Mouse (Mus musculus): ENCODE measurements at regions not wholly inside any gene's neighbourhood (a gene's known extent, or its start where the extent isn't known, plus 50 kb on each side); places are given as distances from the start of the nearest gene placed in this dataset.

DNA sequence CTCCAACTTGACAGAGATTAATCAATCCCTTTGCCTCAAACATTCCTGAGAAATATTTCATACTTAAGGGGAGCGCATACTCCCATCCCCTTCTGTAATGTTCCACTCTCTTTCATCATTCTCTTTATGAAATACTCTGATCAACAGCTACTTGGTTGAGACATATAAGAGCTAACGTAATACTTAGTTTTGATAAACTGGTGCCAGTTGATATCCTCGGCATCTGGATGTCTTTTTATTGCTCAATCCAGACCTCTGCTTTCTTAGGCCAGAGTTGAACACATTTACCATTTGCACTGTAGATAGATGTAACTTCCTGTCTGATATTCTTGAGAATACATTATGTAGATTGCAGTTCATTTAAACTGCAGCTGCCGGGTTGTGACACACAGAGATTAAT is 68.4 kb upstream of the Etaa1 start:
- no peak overlapping the region for H3K27ac ChIP-seq
- no peak overlapping the region for H3K4me3 ChIP-seq
- no peaks in the 10 kb centered on the region for H3K4me1 ChIP-seq (ENCODE audit: control insufficient read depth, insufficient read depth, low read length)
- TF ChIP-seq POLR2A (IDR thresholded peaks at IDR 0.05; ENCODE audit: insufficient read depth, low read depth, low read length) (no peak), EP300 (IDR thresholded peaks at IDR 0.05; ENCODE audit: insufficient read depth, low read depth, low read length) (no peak), CTCF (IDR thresholded peaks at IDR 0.05) (no peak)
- H3K36me3 ChIP-seq (ENCODE audit: control insufficient read depth, insufficient read depth, low read length): no peaks in the 10 kb centered on the region
- H3K27me3 ChIP-seq (ENCODE audit: control insufficient read depth, insufficient read depth, low read length): no peaks in the 10 kb centered on the region
- DNase-seq: no peak
- H3K79me2 ChIP-seq (replicated peaks; ENCODE audit: control insufficient read depth, insufficient read depth, low read length): no peaks in the 10 kb centered on the region
- H3K9ac ChIP-seq (ENCODE audit: low read depth, low read length): no peak overlapping the region
- intact Hi-C loops (cut with DNase I): no loop called here
- 65% methylated on average over 4 of the region's 4 CpGs for WGBS

DNA sequence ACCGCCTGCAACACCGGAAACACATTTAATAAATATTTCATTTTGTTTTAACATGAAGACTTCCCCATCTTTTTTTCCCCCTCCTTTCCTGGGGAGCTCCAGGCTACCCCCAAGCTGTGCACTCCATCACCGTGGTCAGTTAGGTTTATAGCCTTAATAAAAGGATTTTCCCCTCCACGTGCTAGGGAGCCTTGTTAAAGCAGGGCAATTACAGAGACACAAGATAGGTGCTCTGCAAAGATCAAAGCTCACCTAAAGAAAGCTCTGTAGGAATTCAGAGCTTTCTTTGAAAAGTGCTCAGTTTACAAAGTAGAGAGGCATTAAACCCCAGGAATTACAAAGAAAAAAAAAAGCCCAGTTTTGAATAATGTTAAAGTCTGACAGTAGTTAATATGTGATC is 61.6 kb upstream of the Etaa1 start:
- Histone ChIP-seq H3K79me2 (replicated peaks; ENCODE audit: control insufficient read depth, insufficient read depth, low read length) (no peaks in the 10 kb centered on the region), H3K36me3 (ENCODE audit: control insufficient read depth, insufficient read depth, low read length) (no peaks in the 10 kb centered on the region), H3K4me1 (ENCODE audit: control insufficient read depth, insufficient read depth, low read length) (no peaks in the 10 kb centered on the region), H3K4me3 (no peak overlapping the region), H3K27ac (no peak overlapping the region), H3K9ac (ENCODE audit: low read depth, low read length) (no peak overlapping the region), H3K27me3 (ENCODE audit: control insufficient read depth, insufficient read depth, low read length) (no peaks in the 10 kb centered on the region)
- TF ChIP-seq EP300 (IDR thresholded peaks at IDR 0.05; ENCODE audit: insufficient read depth, low read depth, low read length) (no peak), POLR2A (IDR thresholded peaks at IDR 0.05; ENCODE audit: insufficient read depth, low read depth, low read length) (no peak), CTCF (IDR thresholded peaks at IDR 0.05) (no peak)
- no peak for DNase-seq
- intact Hi-C loops (cut with DNase I): no loop called here
- WGBS: 58% methylated on average over 4 of the region's 4 CpGs

DNA sequence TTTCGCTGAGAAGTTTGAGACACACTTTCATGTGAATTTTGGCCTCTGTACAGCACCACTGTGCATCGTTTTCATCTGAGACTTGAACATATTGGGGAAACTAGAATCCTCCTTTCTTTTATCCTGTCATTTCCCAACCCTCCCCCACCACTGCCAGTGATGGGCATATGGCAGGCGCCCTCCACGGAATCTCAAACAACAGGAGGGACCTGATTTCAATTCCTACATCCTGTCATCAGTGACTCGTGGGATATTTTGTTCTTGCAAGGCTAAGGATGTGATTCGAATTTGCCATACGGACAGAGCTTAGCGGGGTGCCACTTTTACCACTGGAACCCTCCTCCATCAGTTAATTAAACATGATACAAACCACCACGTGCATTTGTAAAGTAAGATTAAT is 60.9 kb upstream of the Etaa1 start:
- TF ChIP-seq EP300 (IDR thresholded peaks at IDR 0.05; ENCODE audit: insufficient read depth, low read depth, low read length): no peak
- WGBS: 41% methylated on average over 9 of the region's 9 CpGs
- intact Hi-C loops (cut with DNase I): no loop called here
- Histone ChIP-seq H3K27ac (no peak overlapping the region), H3K27me3 (ENCODE audit: control insufficient read depth, insufficient read depth, low read length) (no peaks in the 10 kb centered on the region), H3K4me1 (ENCODE audit: control insufficient read depth, insufficient read depth, low read length) (no peaks in the 10 kb centered on the region), H3K36me3 (ENCODE audit: control insufficient read depth, insufficient read depth, low read length) (no peaks in the 10 kb centered on the region), H3K4me3 (no peak overlapping the region), H3K9ac (ENCODE audit: low read depth, low read length) (no peak overlapping the region), H3K79me2 (replicated peaks; ENCODE audit: control insufficient read depth, insufficient read depth, low read length) (no peaks in the 10 kb centered on the region)
- no peak for DNase-seq

DNA sequence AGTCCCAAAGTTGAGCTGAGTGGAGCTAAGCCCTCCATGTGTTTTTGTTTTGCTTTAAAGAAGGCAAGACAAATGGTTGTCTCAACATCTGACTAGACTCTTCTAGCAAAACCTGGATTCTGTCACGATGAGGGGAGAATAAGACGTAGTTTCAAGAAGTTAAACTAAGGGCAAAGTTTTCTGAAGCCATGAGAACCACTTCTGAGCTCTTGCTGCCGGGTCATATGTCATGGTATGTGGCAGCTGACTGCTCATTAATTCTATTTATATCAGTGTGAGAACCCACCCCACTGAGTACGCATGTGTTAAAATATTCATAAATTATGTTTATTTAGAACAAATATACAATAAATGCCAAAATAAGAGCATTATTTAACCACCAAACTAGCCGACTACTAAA is 58.4 kb upstream of the Etaa1 start:
- Histone ChIP-seq H3K4me1 (ENCODE audit: control insufficient read depth, insufficient read depth, low read length) (no peaks in the 10 kb centered on the region), H3K4me3 (no peak overlapping the region), H3K9ac (ENCODE audit: low read depth, low read length) (no peak overlapping the region), H3K27ac (no peak overlapping the region), H3K36me3 (ENCODE audit: control insufficient read depth, insufficient read depth, low read length) (no peaks in the 10 kb centered on the region), H3K27me3 (ENCODE audit: control insufficient read depth, insufficient read depth, low read length) (no peaks in the 10 kb centered on the region), H3K79me2 (replicated peaks; ENCODE audit: control insufficient read depth, insufficient read depth, low read length) (no peaks in the 10 kb centered on the region)
- 79% methylated on average over 5 of the region's 5 CpGs for WGBS
- intact Hi-C loops (cut with DNase I): no loop called here
- TF ChIP-seq POLR2A (IDR thresholded peaks at IDR 0.05; ENCODE audit: insufficient read depth, low read depth, low read length) (no peak), CTCF (IDR thresholded peaks at IDR 0.05) (no peak)
- DNase-seq: no peak

DNA sequence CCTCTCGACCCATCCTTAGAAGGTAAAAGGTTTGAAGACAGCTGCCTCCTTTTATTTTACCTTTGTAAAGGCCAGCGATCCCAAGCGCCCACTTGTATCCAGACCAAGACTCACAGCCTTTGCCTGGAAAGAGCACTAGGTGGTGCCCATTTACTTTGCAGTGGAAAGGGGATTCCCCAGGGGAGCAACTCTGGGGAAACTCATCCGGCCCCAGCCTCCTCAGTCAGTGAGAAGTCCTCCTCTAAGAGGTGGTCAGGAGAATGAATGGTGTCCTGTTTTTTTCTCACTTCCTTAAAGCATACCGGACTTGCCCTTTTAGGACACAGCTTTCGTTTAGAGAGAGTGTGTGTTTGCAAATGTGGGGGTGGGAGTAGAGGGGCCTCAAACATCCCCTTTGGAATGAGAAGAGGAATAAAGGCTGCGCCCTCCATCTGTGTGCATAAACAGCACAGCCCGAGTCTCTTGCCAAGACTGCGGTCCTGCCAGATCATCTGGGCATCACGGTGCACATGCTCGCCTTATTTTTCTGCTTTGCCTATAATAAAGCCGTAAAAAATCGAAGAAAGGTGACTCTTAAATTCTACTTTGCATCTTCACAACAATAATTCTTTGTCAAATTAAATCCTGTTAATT is 57.5 kb upstream of the Etaa1 start:
- no peak overlapping the region for H3K9ac ChIP-seq (ENCODE audit: low read depth, low read length)
- TF ChIP-seq POLR2A (IDR thresholded peaks at IDR 0.05; ENCODE audit: insufficient read depth, low read depth, low read length) (no peak), CTCF (IDR thresholded peaks at IDR 0.05) (peak; percentile 63)
- H3K4me1 ChIP-seq (ENCODE audit: control insufficient read depth, insufficient read depth, low read length): no peaks in the 10 kb centered on the region
- no peaks in the 10 kb centered on the region for H3K27me3 ChIP-seq (ENCODE audit: control insufficient read depth, insufficient read depth, low read length)
- intact Hi-C loops (cut with DNase I): no loop called here
- no peaks in the 10 kb centered on the region for H3K36me3 ChIP-seq (ENCODE audit: control insufficient read depth, insufficient read depth, low read length)
- WGBS: 14% methylated on average over 13 of the region's 13 CpGs
- H3K4me3 ChIP-seq: no peak overlapping the region
- peak; percentile 28 for DNase-seq
- no peak overlapping the region for H3K27ac ChIP-seq
- H3K79me2 ChIP-seq (replicated peaks; ENCODE audit: control insufficient read depth, insufficient read depth, low read length): no peaks in the 10 kb centered on the region

DNA sequence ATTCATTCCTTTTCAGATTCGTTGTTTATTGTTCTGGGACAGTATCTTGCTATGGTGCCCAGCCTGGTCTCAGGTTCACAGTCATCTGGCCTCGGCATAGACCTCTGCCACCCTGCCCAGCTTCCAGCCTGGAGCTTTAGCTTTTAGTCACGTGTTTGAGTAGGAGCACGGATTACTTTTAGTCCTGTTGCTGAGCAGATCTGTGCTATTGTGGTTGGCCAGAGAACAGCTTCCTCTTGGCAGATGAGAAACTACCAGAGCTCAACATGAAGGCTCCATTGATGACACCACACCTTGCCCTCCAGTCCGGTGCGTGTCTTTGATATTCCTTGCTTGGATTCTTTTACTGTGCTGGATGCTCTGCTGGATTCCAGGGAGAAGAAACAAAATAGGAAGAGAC is 54.5 kb upstream of the Etaa1 start:
- Histone ChIP-seq H3K9ac (ENCODE audit: low read depth, low read length) (no peak overlapping the region), H3K36me3 (ENCODE audit: control insufficient read depth, insufficient read depth, low read length) (no peaks in the 10 kb centered on the region), H3K4me1 (ENCODE audit: control insufficient read depth, insufficient read depth, low read length) (no peaks in the 10 kb centered on the region), H3K27ac (no peak overlapping the region), H3K4me3 (no peak overlapping the region), H3K27me3 (ENCODE audit: control insufficient read depth, insufficient read depth, low read length) (no peaks in the 10 kb centered on the region), H3K79me2 (replicated peaks; ENCODE audit: control insufficient read depth, insufficient read depth, low read length) (no peaks in the 10 kb centered on the region)
- TF ChIP-seq EP300 (IDR thresholded peaks at IDR 0.05; ENCODE audit: insufficient read depth, low read depth, low read length) (no peak), POLR2A (IDR thresholded peaks at IDR 0.05; ENCODE audit: insufficient read depth, low read depth, low read length) (no peak), CTCF (IDR thresholded peaks at IDR 0.05) (no peak)
- DNase-seq: no peak
- intact Hi-C loops (cut with DNase I): no loop called here
- 82% methylated on average over 6 of the region's 6 CpGs for WGBS
